Mouse (Mus musculus) testis, adult 2 months (tissue): ENCODE measurements at regions not wholly inside any gene's neighbourhood (a gene's known extent, or its start where the extent isn't known, plus 50 kb on each side); places are given as distances from the start of the nearest gene placed in this dataset.

Experiments used
- CTCF ChIP-seq: fragments of 200-500 bp; IDR thresholded peaks from 2 replicates; pipeline ENCODE4 v1.5.1; 2012; ENCODE audit warnings: low read depth, mild to moderate bottlenecking, inconsistent platforms, low read length, moderate library complexity; ENCODE audit not compliant: control insufficient read depth, insufficient read depth, insufficient replicate concordance
- POLR2A ChIP-seq: fragments of 200-500 bp; IDR thresholded peaks from 2 replicates; pipeline ENCODE4 v1.6.1; 2012; ENCODE audit warnings: low read depth, mild to moderate bottlenecking, inconsistent platforms, low read length, moderate library complexity; ENCODE audit not compliant: control insufficient read depth

- TF ChIP-seq POLR2A (no peak), CTCF (no peak)
Measured at GRCm38 (mm10) chr12:25364966-25365568, 268.1 kb upstream of the Id2 start.
